Mouse (Mus musculus): ENCODE data around the gene Arhgef16. TPM values are rescaled to one million over a fixed set of nuclear protein-coding genes. Genes with fewer than 3 reads are reported as not detected.

Gene Arhgef16
- polyA plus RNA-seq (2015; fragmentation: Illumina TruSeq; extraction: RNeasy Lipid Tissue Mini Kit (QIAGEN cat#74804); ENCODE audit: low read depth, low replicate concordance) = 0.74 TPM

DNA sequence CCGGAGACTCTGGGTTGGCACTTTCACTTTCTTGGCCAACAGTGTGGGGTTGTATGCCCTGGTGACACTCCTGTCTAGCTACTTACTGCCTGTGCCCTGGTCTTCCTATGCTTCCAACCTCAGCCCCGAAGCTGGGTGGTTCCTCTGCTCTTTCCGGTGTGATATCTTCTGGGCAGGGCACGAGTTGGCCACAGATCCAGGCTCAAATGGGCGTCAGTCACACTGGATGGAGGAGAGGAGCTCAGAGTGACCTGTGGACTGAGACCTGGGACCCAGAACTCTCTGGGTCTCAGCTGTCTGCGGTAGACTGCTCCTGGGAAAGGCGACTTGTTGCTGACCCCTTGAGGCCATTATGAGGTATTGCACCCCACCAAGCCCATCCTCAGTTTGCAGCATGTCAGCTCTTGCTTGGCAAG, at the start of gene Arhgef16:
Gene Arhgef16, minus strand, starts transcription at position 211 of the 416 bp plus-strand sequence.

GRCm38 (mm10) chr4:154335761-154336160, 34.3 kb upstream of the Arhgef16 start, which contains the start of gene B230104I21Rik:
Gene B230104I21Rik, plus strand, starts transcription at chr4:154336127.

Other genes starting within 250 kb of the Arhgef16 start
- 0.73 TPM for gene Trp73, start 161.5 kb downstream of the Arhgef16 start, polyA plus RNA-seq (2015; fragmentation: Illumina TruSeq; extraction: RNeasy Lipid Tissue Mini Kit (QIAGEN cat#74804); ENCODE audit: low read depth, low replicate concordance)
- 30.0 TPM for gene Wrap73, start 159.3 kb downstream of the Arhgef16 start, polyA plus RNA-seq (2015; fragmentation: Illumina TruSeq; extraction: RNeasy Lipid Tissue Mini Kit (QIAGEN cat#74804); ENCODE audit: low read depth, low replicate concordance)
- gene Tprgl, start 141.0 kb downstream of the Arhgef16 start, polyA plus RNA-seq (2015; fragmentation: Illumina TruSeq; extraction: RNeasy Lipid Tissue Mini Kit (QIAGEN cat#74804); ENCODE audit: low read depth, low replicate concordance) = 247 TPM
- 1.6 TPM for gene Megf6, start 130.9 kb downstream of the Arhgef16 start, polyA plus RNA-seq (2015; fragmentation: Illumina TruSeq; extraction: RNeasy Lipid Tissue Mini Kit (QIAGEN cat#74804); ENCODE audit: low read depth, low replicate concordance)
- gene B230104I21Rik, start 34.5 kb upstream of the Arhgef16 start, polyA plus RNA-seq (2015; fragmentation: Illumina TruSeq; extraction: RNeasy Lipid Tissue Mini Kit (QIAGEN cat#74804); ENCODE audit: low read depth, low replicate concordance) = not detected

Data from brain, adult 10 weeks (tissue).